Mouse (Mus musculus) heart, postnatal 0 days (tissue): ENCODE results near the gene Bcar3.

Source experiments
- CTCF ChIP-seq: IDR thresholded peaks from 2 replicates; pipeline ENCODE4 v1.5.1; 2016; ENCODE audit warnings: antibody characterized with exemption, control low read depth, low read depth
- EP300 ChIP-seq: IDR thresholded peaks from 2 replicates; pipeline ENCODE4 v1.6.1; 2016; ENCODE audit warnings: antibody characterized with exemption, low read depth

GRCm38 (mm10) chr3:122507826-122508225, 213.9 kb downstream of the Bcar3 start:
- TF ChIP-seq EP300 (no peak), CTCF (no peak)
